Mouse (Mus musculus) spleen, postnatal 10 days (tissue): ENCODE measurements around the gene Ccdc170.

ENCODE experiments used
- DNase-seq, 2 experiments: peaks; one replicate each; pipeline ENCODE4 v3.0.0; 2021 to 2022; ENCODE audit warnings: low spot score in 2 of 2

The Ccdc170 gene

GRCm38 (mm10) chr10:4520394-4521102 lies 38.2 kb downstream of the Ccdc170 start:
- no peak for DNase-seq

GRCm38 (mm10) chr10:4522116-4522515 lies 39.8 kb downstream of the Ccdc170 start:
- DNase-seq, result no peak

GRCm38 (mm10) chr10:4523078-4523477 lies 40.8 kb downstream of the Ccdc170 start:
- DNase-seq, result no peak

GRCm38 (mm10) chr10:4528043-4528442 lies 45.7 kb downstream of the Ccdc170 start:
- no peak for DNase-seq

DNA sequence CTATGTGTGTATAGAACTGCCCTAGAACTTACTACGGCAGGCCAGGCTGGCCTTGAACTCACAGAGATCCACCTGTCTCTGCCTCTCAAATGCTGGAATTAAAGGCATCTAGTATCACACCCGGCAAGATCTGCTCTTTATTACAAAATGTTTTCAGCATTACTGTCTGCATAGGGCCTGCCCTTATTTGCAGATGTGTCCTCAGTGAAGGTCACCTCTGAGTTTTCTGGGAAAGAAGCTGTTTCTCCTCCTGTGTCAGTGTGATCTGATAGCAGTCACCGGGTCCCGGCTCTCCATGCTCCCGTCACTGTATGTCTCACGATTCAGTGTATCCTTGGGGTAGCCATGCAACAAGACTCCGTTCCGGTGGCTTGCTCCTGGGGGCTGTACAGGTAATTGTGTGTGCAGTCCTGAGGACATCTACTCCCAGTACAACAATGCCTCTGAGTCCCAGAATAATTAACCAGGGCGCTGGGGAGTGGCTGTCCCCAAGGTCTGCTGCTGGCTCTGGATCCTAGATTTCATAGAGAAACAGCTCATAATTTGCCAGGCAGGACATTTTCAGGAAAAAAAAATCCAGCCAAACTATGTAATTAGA lies 48.4 kb downstream of the Ccdc170 start:
- no peak for DNase-seq

- DNase-seq, result no peak
Observed at GRCm38 (mm10) chr10:4531933-4532332, 49.6 kb downstream of the Ccdc170 start.

DNA sequence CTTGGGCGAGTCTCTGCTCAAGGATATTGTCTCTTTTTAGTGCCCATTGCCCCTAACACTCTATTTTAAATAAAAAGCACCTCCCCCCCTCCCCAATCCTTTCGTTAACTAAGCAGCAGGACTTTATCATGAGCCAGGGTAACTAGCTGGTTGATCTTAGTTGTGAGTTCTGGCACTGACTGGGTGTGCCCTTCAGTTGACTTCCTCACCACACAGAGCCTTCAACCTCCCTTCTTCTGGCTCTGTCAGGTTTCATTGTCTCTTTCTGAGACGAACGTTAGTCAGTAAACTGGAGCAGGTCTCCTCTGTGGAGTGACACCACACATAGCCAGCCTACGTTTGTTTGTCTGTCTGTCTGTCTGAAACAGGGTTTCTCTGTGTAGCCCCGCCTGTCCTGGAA lies 50.4 kb downstream of the Ccdc170 start:
- DNase-seq, result no peak

DNA sequence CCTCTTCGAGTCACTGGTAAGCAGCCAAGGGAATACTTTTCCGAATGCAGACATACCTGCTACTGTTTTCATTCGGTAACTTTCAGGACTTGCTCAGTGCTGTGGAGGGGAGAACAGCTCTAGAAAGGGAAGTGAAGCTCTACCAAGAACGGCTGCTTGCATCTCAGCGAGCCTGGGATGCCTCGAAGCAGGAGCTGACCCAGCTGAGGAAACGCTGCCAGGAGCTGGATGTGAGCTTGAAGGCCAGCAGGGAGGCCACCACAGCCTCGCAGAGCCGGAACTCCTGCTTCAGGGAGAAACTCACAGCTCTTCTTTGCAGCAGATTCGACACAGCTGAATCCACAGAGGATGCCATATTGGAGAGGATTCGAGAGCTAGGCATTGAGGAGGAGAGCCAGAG lies 51.6 kb downstream of the Ccdc170 start:
- no peak for DNase-seq

DNA sequence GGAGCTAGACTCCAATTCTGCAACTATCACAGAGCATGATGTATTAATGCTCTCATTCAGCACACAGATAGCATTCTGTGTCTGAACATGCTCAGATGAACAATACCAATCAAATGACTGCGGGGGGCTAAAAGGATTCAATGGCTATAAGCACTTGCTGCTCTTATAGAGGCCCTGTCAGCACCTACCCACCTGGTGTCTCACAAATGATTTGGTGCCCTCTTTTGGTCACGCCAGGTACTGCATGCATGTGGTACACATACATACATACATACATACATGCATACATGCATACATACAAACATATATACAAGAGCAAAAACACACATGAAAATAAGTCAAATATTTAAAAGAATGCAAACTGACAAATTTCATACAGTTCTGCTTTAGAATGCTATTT lies 63.2 kb downstream of the Ccdc170 start:
- DNase-seq, result peak; percentile 9 to 40

DNA sequence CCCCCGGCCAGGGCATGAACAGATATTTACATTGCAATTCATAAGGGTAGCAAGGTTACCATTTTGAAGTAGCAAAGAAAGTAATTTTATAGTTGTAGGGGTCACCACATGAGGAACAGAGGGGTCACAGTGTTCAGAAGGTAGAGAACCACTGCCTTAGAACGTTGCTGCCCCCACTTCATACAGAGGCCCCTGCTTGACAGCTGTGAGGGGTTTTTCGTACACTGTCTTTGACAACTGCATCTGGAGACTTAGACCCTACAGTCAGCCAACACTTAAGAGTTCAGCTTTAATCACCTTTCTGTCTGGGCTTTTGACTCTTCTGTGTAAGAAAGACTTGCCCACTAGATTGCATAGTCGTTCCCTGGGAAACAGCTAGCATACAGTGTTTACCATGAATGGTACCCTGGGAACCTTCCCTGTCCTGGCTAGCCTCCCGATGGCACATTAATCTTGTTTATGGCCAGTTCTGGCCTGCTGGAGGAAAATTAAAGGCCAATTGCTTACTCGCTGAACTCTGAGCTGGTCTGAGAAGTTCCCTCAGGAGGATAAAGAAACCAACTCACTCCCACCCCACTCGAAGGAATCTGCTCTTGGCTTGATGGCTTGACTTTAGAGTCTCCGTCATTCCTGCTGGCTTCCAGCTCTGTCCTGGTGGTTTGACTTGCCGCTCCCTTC lies 71.3 kb downstream of the Ccdc170 start:
- no peak for DNase-seq

DNA sequence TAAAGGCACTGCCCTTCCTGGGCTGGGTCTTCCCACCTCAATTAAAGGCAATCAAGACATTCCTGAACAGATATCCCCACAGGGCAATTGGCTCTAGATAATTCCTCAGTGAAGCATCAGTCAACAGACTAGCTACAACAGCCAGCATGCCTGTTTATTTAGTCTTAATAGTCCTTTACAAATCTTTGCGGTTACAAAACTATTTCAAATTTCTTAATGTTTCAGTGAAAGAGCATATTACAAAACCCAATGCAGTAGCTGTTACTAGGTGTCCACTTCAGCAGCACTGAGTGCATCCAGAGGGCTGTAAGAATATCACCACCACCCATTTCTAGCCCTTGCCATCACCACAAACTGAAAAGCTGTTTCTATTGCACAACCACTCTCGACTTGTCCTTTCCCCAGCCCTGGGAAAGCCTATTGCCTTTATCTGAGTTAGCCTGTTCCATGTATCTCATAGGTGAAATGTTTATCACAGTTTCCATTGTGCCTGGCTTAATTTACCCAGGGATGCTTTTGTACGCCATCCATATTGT lies 74.6 kb downstream of the Ccdc170 start:
- no peak for DNase-seq

- no peak for DNase-seq
Observed at GRCm38 (mm10) chr10:4559132-4559531, 76.8 kb downstream of the Ccdc170 start.

DNA sequence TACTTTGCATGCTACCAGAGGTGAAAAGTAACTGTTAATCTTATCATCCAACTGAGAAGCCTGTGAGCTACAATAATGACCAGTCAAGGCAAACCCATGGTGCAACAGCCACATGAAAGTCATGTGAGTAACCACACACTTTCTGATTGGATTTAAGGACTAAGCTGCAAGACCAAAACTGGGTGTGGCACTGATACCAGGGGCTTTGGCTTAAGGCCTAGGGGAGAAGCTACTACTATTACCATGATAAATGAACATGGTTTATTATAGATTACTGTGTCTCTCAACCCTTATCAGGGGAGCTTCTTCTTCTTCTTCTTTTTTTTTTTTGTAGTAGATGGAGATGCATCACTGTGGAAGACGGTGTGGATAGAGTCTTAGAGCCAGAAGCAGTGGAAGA lies 82.8 kb downstream of the Ccdc170 start:
- no peak for DNase-seq

DNA sequence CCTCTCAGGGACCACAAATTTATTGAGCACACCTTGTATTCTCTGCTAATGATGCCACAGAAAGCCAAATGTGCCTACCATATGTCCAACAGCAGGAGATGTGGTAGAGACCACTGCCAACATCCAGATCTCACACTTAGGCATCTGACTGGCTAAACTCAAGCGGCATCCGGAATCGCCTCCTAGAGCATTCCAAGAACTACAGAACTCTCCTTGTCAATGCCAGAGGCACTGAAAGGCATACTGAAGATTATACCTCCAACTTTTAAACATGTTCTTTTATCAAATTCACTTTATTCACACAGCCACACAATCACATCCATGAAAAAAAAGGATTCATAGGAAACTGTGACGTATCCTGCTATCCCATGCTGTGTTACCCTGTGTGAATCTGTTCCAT lies 88.5 kb downstream of the Ccdc170 start:
- DNase-seq, result no peak

DNA sequence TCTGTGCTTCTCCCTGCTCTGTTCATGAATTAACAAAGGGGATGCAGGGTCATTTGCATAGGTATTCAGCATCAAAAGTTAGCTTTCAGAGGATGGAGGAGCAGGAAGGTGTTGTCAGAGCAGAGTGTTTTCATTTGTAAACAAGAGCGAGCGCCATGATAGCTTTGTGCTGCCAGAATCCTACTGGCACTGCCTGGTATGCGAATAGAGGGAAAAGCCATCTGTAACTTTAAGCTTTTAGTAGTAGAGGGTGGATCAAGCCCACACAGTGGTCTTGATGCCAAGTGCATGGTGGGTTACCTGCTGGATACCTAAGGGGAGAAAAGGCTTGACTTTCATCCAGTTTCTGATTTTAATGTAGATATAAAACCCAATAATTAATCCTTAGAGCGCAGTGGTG lies 89.0 kb downstream of the Ccdc170 start:
- no peak for DNase-seq

DNA sequence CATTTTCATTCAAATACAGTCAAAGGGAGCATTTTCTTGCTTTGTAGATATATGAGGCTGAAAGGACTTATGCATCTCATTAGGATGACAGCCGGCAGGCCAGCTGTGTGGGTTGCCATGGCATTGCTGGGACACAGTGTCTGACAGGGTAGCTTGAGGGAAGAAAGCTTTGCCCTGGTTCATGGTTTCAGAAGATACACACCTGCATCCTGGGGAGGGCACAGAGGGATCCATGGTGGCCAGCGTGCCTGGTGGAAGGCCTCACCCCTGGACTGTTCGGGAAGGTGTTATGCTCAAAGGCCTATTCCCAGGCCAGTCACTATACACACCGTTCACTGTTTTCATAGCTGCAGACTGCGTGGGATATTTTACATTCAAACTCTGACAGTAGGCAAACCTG lies 99.6 kb downstream of the Ccdc170 start:
- DNase-seq, result no peak

DNA sequence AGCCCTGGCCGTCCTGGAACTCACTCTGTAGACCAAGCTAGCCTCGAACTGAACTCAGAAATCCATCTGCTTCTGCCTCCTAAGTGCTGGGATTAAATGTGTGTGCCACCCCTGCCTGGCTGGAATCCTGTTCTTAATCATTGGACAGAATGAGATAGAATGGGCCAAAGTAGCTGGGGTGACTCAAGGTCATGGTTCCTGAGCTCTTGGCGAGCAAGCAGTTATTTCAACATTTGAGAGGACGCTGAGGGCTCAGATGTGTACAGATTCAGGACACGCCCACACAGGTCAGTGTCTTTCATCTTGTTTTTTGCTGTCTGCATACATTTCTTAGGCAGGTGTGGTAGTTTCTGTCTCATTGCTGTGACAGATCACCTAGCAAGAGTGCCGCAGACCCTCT lies 104.4 kb downstream of the Ccdc170 start:
- DNase-seq, result no peak

DNA sequence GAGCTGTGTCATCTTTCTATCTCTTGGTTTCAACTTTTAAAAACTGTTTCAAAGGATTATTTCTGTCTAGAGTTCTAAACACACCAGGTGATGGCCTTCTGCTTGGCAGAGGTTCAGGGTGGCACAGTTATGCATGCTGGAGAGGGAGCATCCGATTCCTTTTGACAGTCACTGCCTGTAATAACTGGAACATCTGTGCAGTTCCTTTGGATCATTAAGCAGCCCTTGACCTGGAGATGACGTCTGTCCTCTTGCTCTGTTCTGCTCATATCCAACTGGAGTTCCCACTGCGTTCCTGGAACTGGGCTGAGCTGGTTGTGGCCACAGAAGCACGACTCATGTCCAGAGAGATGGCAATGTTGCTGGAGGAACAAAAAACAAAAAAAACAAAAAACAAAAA lies 107.3 kb downstream of the Ccdc170 start:
- no peak for DNase-seq

- DNase-seq, result no peak
Observed at GRCm38 (mm10) chr10:4590956-4591355, 108.7 kb downstream of the Ccdc170 start.

DNA sequence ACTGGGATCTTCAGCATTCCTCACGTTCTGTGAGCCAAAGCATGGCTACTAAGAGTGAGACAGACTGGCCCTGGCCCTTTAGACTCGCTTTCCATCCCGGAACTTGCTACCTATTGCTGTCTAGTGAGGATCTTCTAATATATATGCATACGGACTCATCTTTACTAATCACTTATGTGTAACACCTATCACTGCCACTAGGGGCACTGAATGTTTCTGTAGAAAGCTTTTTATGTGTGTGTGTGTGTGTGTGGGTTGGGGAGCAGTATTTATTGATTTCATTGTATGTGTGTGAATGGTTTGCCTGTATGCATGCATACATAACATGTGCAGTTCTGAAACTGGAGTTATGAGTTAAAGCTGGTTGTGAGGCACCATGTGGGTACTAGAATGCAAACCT lies 111.5 kb downstream of the Ccdc170 start:
- DNase-seq, result no peak

DNA sequence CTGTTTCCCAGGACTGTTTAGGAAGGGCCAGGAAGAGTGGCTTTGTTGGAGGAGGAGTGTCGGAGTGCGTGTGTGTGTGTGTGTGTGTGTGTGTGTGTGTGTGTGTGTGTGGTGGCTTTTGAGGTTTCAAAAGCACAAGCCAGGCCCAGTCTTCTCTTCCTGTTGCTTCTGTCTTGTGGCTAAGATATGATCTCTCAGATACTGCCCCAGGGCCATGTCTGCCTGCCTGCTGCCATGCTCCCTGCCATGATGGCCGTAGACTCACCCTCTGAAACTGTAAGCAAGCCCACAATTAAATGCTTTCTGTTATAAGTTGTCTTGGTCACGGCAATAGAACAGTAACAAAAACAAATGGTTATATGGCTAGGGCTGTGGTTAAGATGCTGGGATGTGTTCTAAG lies 114.9 kb downstream of the Ccdc170 start:
- DNase-seq, result no peak

GRCm38 (mm10) chr10:4598244-4598842 lies 116.0 kb downstream of the Ccdc170 start:
- peak in 1 of 2 experiments; percentile 45 for DNase-seq

DNA sequence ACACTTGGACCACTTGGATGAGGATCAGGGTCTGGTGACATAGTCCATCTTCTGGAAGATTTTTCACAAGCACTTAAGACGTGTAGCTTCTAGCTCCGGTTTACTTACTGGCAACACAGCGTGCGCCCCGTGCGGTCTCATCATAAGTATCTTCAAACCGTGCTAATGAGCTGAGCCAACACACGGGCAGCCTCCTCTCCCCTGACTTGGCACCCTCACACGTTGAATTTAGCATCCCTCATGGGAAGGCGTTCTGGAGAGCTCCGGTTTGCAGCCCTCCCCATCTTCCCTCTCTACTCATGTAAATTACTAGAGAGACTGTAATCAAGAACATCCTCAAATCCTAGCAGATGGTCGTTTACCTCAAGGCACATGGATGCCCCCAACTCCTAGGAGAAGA lies 116.6 kb downstream of the Ccdc170 start:
- no peak for DNase-seq
